Mouse (Mus musculus) liver, embryonic 13.5 days (tissue): ENCODE results near the gene Smad6. TPM values are rescaled to one million over a fixed set of nuclear protein-coding genes. Genes with fewer than 3 reads are reported as not detected.

Experiments
- ATAC-seq: fragments of 200-750 bp; cut with Nextera tagmentation; 2 replicates; pipeline ENCODE4 v1.8.0; 2017; ENCODE audit warnings: low read depth, mild to moderate bottlenecking, moderate number of reproducible peaks, moderate library complexity
- DNase-seq: peaks from one replicate; pipeline ENCODE4 v3.0.0; 2022
- H3K27ac ChIP-seq: fragments of 300-500 bp; sonication (generic); 2 replicates; pipeline ENCODE4 v1.5.1; 2015; ENCODE audit warnings: moderate library complexity, mild to moderate bottlenecking, inconsistent platforms
- H3K27me3 ChIP-seq: fragments of 300-500 bp; sonication (generic); 2 replicates; pipeline ENCODE4 v1.6.1; 2015; ENCODE audit warnings: mild to moderate bottlenecking, inconsistent platforms
- H3K36me3 ChIP-seq: fragments of 300-500 bp; sonication (generic); 2 replicates; pipeline ENCODE4 v1.6.1; 2015; ENCODE audit warnings: mild to moderate bottlenecking, inconsistent platforms
- H3K4me1 ChIP-seq: fragments of 300-500 bp; sonication (generic); replicated peaks from 2 replicates; pipeline ENCODE4 v1.6.1; 2015; ENCODE audit warnings: inconsistent platforms
- H3K4me2 ChIP-seq: fragments of 300-500 bp; sonication (generic); 2 replicates; pipeline ENCODE4 v1.6.1; 2015; ENCODE audit warnings: inconsistent platforms, mild to moderate bottlenecking, moderate library complexity
- H3K4me3 ChIP-seq: fragments of 300-500 bp; sonication (generic); replicated peaks from 2 replicates; pipeline ENCODE4 v1.5.1; 2015; ENCODE audit warnings: mild to moderate bottlenecking, inconsistent platforms
- H3K9ac ChIP-seq: fragments of 300-500 bp; sonication (generic); 2 replicates; pipeline ENCODE4 v1.6.1; 2015; ENCODE audit warnings: mild to moderate bottlenecking, inconsistent platforms
- H3K9me3 ChIP-seq: fragments of 300-500 bp; sonication (generic); replicated peaks from 2 replicates; pipeline ENCODE4 v1.6.1; 2016; ENCODE audit warnings: inconsistent platforms
- WGBS: fragments of 180-500 bp; shearing (Covaris S2); methylation state at CpG from one replicate; pipeline ENCODE4 v1.1.7; 2015; ENCODE audit not compliant: insufficient replicate concordance; 5-methylcytosine and 5-hydroxymethylcytosine counted together
- polyA plus RNA-seq: library from polyadenylated mRNA; unstranded; fragments of >200 nt; fragmentation: Nextera tagmentation; extraction: Ambion mirVana; gene quantifications from 2 replicates; pipeline ENCODE4 v1.2.1, GENCODE M21; 2015

Smad6 gene
- polyA plus RNA-seq, 1 experiment from 2014 or later = 2.5 TPM

DNA sequence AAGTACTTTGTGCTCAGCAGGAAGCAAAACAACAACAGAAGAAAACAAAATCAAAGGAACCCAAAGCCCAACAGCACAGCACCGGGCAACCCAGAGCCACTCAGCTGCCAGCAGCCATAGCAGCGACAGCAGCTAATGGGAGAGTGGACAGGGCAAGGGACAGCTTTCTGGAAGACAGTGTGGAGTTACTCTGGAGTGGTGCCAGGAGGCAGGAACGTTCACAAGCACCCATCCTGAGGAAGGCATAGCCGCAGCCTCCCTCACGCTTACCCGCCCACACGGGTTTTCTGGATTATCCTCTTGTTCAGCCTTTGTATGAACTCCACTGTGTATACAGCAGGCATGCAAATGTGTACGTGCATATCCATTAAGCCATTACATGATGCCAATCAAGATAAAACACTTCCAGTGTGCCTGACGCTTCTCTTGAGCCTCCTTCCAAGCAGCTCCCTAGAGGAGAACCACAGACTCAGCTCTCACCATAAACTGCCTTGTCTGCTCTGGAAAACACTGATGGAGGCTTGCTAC is 98.6 kb downstream of the Smad6 start:
- peaks cover 30% of the 10 kb centered on the region for H3K27me3 ChIP-seq
- no peak overlapping the region for H3K27ac ChIP-seq
- H3K36me3 ChIP-seq = no peaks in the 10 kb centered on the region
- ATAC-seq (no peak), DNase-seq (no peak)
- WGBS = 56% methylated on average over 9 of the region's 9 CpGs
- H3K9me3 ChIP-seq = no peaks in the 10 kb centered on the region
- H3K4me1 ChIP-seq = peaks cover 29% of the 10 kb centered on the region
- no peak overlapping the region for H3K4me2 ChIP-seq
- H3K9ac ChIP-seq = no peak overlapping the region
- H3K4me3 ChIP-seq = no peak overlapping the region

GRCm38 (mm10) chr9:63919708-63920107 is 102.2 kb downstream of the Smad6 start:
- H3K9me3 ChIP-seq = no peaks in the 10 kb centered on the region
- H3K27me3 ChIP-seq = peaks cover 14% of the 10 kb centered on the region
- ATAC-seq (peak; percentile 60), DNase-seq (no peak)
- H3K36me3 ChIP-seq = no peaks in the 10 kb centered on the region
- no peak overlapping the region for H3K27ac ChIP-seq
- 22% methylated on average over 3 of the region's 3 CpGs for WGBS
- H3K4me1 ChIP-seq = peaks cover 22% of the 10 kb centered on the region
- 0 out of 2 replicates have a peak overlapping the region, but pooled peaks have one; percentile 29 for H3K9ac ChIP-seq
- peak overlapping the region; percentile 38 for H3K4me2 ChIP-seq
- no peak overlapping the region for H3K4me3 ChIP-seq

DNA sequence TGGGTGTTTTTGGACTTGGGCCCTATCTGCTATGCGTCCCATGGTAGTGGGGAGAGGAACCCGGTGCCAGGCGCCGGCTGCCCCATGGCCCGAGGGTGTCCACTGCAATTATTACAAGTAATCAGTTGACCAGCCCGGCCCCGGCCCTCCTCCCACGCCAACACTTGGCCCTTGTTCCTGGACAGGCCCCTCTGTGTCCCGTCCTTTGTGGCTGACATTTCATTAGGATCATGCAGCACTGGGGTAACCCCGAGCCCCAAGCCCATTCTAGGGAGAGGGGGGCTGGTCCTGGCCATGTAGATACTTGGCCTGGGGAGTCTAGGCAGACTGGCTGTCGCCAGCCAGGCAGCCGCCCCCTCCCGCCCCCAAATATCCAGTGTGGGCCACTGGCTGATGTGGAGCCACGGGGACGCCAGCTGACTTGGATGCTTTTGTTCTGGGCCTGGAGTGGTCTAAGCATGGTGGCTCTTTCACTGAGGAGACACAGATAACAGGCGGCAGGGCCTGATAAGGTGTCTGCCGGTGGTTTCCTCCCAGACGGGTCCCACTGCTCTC is 102.8 kb downstream of the Smad6 start:
- Histone ChIP-seq H3K27ac (no peak overlapping the region), H3K36me3 (no peaks in the 10 kb centered on the region), H3K4me2 (peak overlapping the region; percentile 38), H3K27me3 (peaks cover 15% of the 10 kb centered on the region), H3K9ac (peak overlapping the region; percentile 29; the same call in 1 of the 2 replicates), H3K4me1 (peaks cover 22% of the 10 kb centered on the region), H3K9me3 (no peaks in the 10 kb centered on the region), H3K4me3 (no peak overlapping the region)
- DNase-seq = peak; percentile 35
- ATAC-seq = peak; percentile 82
- 43% methylated on average over 18 of the region's 18 CpGs for WGBS

DNA sequence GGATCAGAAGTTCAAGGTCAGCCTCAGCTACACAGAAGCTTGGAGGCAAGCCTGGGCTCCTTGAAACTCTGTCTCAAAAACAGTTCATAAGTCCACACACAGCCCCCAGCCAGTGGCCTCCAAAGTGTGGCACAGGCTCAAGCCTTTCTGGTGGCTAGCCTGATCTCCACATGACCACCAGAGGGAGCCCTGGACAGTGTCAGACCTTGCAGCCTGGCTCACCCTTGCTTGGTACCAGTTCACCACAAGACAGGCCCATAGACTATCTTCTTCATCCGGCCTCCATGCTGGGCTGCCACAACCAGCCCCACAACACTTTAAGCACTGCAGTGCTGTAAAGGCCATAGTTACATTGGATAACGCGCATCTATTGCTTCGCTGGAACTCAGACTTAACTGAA is 103.6 kb downstream of the Smad6 start:
- peak; percentile 41 for ATAC-seq
- no peak overlapping the region for H3K4me3 ChIP-seq
- peaks cover 15% of the 10 kb centered on the region for H3K27me3 ChIP-seq
- H3K4me2 ChIP-seq = no peak overlapping the region
- no peak overlapping the region for H3K27ac ChIP-seq
- H3K36me3 ChIP-seq = no peaks in the 10 kb centered on the region
- peaks cover 22% of the 10 kb centered on the region for H3K4me1 ChIP-seq
- WGBS = 57% methylated on average over 4 of the region's 4 CpGs
- H3K9ac ChIP-seq = no peak overlapping the region
- H3K9me3 ChIP-seq = no peaks in the 10 kb centered on the region
- peak; percentile 60 for DNase-seq

DNA sequence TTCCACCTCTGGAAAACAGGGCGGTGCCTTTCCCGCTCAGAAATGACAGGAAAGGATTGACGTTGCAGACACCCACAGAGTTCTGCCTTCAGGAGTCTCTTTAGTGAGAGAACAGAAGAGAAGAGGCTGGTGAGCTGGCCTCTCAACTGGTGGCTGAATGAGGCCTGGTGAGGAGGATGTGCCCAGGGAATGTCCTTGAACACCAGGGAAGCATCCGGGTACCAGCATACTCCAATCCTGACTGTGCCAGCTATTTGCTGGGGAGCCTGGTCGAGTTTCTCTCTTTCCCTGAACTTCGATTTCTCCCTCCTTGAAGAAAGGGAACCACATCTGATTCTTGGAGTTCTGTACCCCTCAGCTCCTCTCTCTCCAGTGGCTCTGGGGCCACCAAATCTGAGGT is 105.4 kb downstream of the Smad6 start:
- Histone ChIP-seq H3K9me3 (no peaks in the 10 kb centered on the region), H3K27ac (no peak overlapping the region), H3K9ac (no peak overlapping the region), H3K27me3 (peaks cover 15% of the 10 kb centered on the region), H3K4me2 (no peak overlapping the region), H3K4me1 (peaks cover 22% of the 10 kb centered on the region), H3K4me3 (no peak overlapping the region), H3K36me3 (no peaks in the 10 kb centered on the region)
- ATAC-seq (no peak), DNase-seq (no peak)
- 48% methylated on average over 6 of the region's 6 CpGs for WGBS

DNA sequence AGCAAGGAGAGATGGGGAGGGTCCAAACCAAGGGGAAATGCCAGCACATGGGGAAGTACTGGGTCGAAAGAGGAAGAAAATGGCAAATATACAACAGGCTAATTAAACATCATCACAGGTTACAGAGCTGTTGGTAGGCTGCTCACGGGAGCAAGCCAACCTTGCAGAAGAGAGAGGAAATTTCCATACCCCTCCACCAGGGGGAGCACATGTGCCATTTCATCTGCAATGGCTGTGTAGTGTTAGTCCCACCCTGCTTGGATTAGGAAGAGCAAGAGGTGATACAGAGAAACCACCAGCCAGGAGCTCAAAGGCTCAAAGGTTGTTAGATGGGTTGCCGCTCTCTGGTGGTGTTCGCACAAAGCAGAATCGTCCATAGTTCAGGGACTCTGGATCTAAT is 105.9 kb downstream of the Smad6 start:
- Histone ChIP-seq H3K4me1 (peaks cover 22% of the 10 kb centered on the region), H3K27me3 (peaks cover 15% of the 10 kb centered on the region), H3K36me3 (no peaks in the 10 kb centered on the region), H3K9me3 (no peaks in the 10 kb centered on the region), H3K4me3 (no peak overlapping the region), H3K4me2 (no peak overlapping the region), H3K9ac (no peak overlapping the region), H3K27ac (no peak overlapping the region)
- DNase-seq = peak; percentile 48
- ATAC-seq = no peak
- 35% methylated on average over 5 of the region's 5 CpGs for WGBS

DNA sequence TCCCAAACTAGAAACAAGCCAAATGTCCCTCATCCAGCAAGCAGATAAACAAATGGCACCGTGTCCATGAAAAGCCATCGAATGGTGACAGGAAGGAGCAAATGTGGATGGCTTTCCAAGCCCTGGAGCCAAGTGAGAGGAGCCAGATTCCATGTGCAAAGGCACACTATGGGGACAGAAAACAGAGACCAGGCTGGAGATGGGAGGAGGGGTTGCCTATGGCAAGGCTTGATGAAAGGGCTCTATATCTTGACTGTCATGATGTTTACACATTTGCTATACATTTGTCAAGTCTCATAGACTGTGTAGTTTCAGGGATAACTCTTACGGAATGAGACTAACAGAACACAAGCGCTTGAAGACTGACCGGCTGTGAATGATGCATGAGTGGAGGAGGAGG is 106.9 kb downstream of the Smad6 start:
- Histone ChIP-seq H3K4me3 (no peak overlapping the region), H3K9me3 (no peaks in the 10 kb centered on the region), H3K9ac (no peak overlapping the region), H3K36me3 (no peaks in the 10 kb centered on the region), H3K4me1 (peaks cover 18% of the 10 kb centered on the region), H3K27ac (no peak overlapping the region), H3K27me3 (peaks cover 19% of the 10 kb centered on the region), H3K4me2 (no peak overlapping the region)
- ATAC-seq (no peak), DNase-seq (no peak)
- 67% methylated on average over 5 of the region's 5 CpGs for WGBS

DNA sequence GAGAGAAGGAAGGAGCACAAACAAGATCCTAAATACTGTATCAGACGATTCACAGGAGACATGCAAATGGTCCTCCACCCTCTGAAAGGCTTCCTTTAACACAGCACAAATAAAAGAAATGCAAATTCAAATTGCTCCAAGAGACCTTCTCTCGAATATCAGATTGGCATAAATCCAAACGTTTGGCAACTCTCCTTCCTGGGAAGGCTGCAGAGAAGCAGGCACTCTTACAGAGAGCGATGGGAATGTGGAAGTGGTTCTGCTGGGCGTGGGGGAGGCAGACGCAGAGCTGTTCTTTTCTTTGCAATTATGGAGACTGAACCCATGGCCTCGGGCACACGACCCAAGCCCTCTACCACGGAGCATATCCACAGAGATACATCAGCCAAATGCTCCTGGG is 109.8 kb downstream of the Smad6 start:
- ATAC-seq = no peak
- Histone ChIP-seq H3K36me3 (no peaks in the 10 kb centered on the region), H3K4me3 (no peak overlapping the region), H3K9me3 (no peaks in the 10 kb centered on the region), H3K27me3 (peaks cover 20% of the 10 kb centered on the region), H3K27ac (no peak overlapping the region), H3K9ac (no peak overlapping the region), H3K4me1 (no peaks in the 10 kb centered on the region), H3K4me2 (no peak overlapping the region)
- DNase-seq = no peak
- 47% methylated on average over 9 of the region's 9 CpGs for WGBS

GRCm38 (mm10) chr9:63909618-63910017 is 112.2 kb downstream of the Smad6 start:
- no peak overlapping the region for H3K27ac ChIP-seq
- ATAC-seq = no peak
- no peak overlapping the region for H3K9ac ChIP-seq
- no peaks in the 10 kb centered on the region for H3K36me3 ChIP-seq
- H3K4me2 ChIP-seq = no peak overlapping the region
- peak; percentile 61 for DNase-seq
- 0 out of 2 replicates have a peak, but pooled peaks cover 2% of the 10 kb centered on the region for H3K9me3 ChIP-seq
- WGBS = 11% methylated on average over 5 of the region's 5 CpGs
- no peaks in the 10 kb centered on the region for H3K4me1 ChIP-seq
- H3K27me3 ChIP-seq = peaks cover 5% of the 10 kb centered on the region; the same call in 1 of the 2 replicates
- H3K4me3 ChIP-seq = no peak overlapping the region

DNA sequence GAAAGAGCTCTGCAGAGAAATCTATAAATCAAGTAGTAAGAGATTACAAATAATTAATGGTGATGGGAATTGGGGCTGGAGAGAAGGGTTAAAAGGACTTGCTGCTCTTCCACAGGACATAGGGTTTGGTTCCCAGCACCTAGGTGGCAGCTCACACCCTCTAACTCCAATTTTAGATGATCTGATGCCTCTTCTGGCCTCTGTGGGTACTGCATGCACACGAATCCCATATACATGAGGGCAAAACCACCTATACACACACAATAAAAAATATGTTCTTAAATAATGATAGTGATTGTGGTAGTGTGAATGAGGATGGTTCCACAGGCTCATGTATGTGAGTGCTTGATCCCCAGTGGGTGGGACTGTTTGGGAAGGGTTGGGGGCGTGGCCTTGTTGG is 117.3 kb downstream of the Smad6 start:
- 61% methylated on average over 2 of the region's 2 CpGs for WGBS
- H3K9ac ChIP-seq = no peak overlapping the region
- no peak overlapping the region for H3K4me3 ChIP-seq
- H3K4me1 ChIP-seq = no peaks in the 10 kb centered on the region
- H3K9me3 ChIP-seq = 0 out of 2 replicates have a peak, but pooled peaks cover 4% of the 10 kb centered on the region
- no peak for DNase-seq
- no peak for ATAC-seq
- H3K27me3 ChIP-seq = no peaks in the 10 kb centered on the region
- no peak overlapping the region for H3K4me2 ChIP-seq
- no peak overlapping the region for H3K27ac ChIP-seq
- H3K36me3 ChIP-seq = no peaks in the 10 kb centered on the region
